Mouse (Mus musculus) spleen, adult 2 months (tissue): ENCODE measurements at regions not wholly inside any gene's neighbourhood (a gene's known extent, or its start where the extent isn't known, plus 50 kb on each side); places are given as distances from the start of the nearest gene placed in this dataset.

Experiments
- CTCF ChIP-seq: fragments of 200-500 bp; IDR thresholded peaks from 2 replicates; pipeline ENCODE4 v1.5.1; 2011; ENCODE audit warnings: mild to moderate bottlenecking, inconsistent platforms; ENCODE audit not compliant: insufficient read depth, insufficient read length, insufficient replicate concordance; ENCODE audit errors: extremely low read depth
- POLR2A ChIP-seq: fragments of 200-500 bp; IDR thresholded peaks from 2 replicates; pipeline ENCODE4 v1.6.1; 2011; ENCODE audit warnings: low read depth, low read length, inconsistent platforms

- TF ChIP-seq CTCF (no peak), POLR2A (no peak)
Observed at GRCm38 (mm10) chrX:99391628-99392027, 79.4 kb downstream of the Pja1 start.
